Mouse (Mus musculus) liver, postnatal 0 days (tissue): ENCODE measurements around the gene Gm13287.
"Not testable (repeated sequence)": the region's sequence is repeated elsewhere in the genome, so short reads cannot be mapped to it uniquely, and the experiment has no call there.

Experiments
- CTCF ChIP-seq: sonication (generic); IDR thresholded peaks from 2 replicates; pipeline ENCODE4 v1.5.1; 2016; ENCODE audit warnings: antibody characterized with exemption, low read depth
- EP300 ChIP-seq: IDR thresholded peaks from 2 replicates; pipeline ENCODE4 v1.6.1; 2016; ENCODE audit warnings: antibody characterized with exemption, low read depth, mild to moderate bottlenecking

DNA sequence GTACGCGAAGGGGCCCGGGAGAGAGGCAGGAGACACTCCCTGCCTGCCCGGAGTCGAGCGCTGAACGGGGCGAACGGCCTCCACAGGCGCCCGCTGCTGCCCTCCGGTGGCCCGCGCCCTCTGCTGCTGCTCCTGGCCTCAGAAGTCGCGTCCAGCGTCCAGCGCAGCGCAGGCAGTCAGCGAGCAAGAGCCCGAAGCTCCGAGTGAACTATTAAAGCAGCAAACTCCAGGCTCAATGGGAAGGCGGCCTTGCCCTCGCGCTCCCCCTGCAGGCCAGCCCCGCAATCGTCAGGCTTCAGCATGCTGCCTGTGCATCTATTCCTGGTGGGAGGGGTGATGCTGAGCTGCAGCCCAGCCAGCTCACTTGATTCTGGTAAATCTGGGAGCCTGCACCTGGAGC lies 17.6 kb upstream of the Gm13287 start, which contains the start of gene Gm13276:
- TF ChIP-seq EP300, CTCF: not testable (repeated sequence)
